Mouse (Mus musculus) E14TG2a.4 (cell line): ENCODE results near the gene Sat1.

Source experiments
- CTCF ChIP-seq: conservative IDR thresholded peaks from 2 replicates; pipeline ENCODE4 v1.5.1; 2014; ENCODE audit warnings: low read length
- NANOG ChIP-seq: IDR thresholded peaks from 2 replicates; pipeline ENCODE4 v1.6.1; 2014; ENCODE audit warnings: borderline replicate concordance, low read length, mixed read lengths
- POU5F1 ChIP-seq: IDR thresholded peaks from 2 replicates; pipeline ENCODE4 v1.6.1; 2014; ENCODE audit warnings: low read length, borderline replicate concordance

- TF ChIP-seq CTCF (no peak), NANOG (no peak), POU5F1 (no peak)
These were observed 13.6 kb downstream of the Sat1 start for GRCm38 (mm10) chrX:155202406-155203305.
